Mouse (Mus musculus) G1E (cell line): ENCODE data around the gene Gm7361. TPM values are rescaled to one million over a fixed set of nuclear protein-coding genes. Genes with fewer than 3 reads are reported as not detected.
"Not testable (repeated sequence)": the region's sequence is repeated elsewhere in the genome, so short reads cannot be mapped to it uniquely, and the experiment has no call there.

Experiments used
- ATAC-seq: 2 replicates; pipeline ENCODE4 v1.8.0; 2016; ENCODE audit warnings: mild to moderate bottlenecking; ENCODE audit not compliant: insufficient number of reproducible peaks, poor library complexity, low FRiP score, severe bottlenecking; ENCODE audit errors: extremely low read depth
- DNase-seq: peaks from one replicate; pipeline ENCODE4 v3.0.0; 2012; ENCODE audit warnings: low spot score
- H3K27me3 ChIP-seq: 2 replicates; pipeline ENCODE4 v1.6.1; 2012; ENCODE audit warnings: mild to moderate bottlenecking, low read length, inconsistent platforms; ENCODE audit not compliant: insufficient read depth
- H3K36me3 ChIP-seq: replicated peaks from 2 replicates; pipeline ENCODE3; 2012; ENCODE audit warnings: mild to moderate bottlenecking, inconsistent platforms
- H3K4me1 ChIP-seq: 2 replicates; pipeline ENCODE4 v1.6.1; 2012; ENCODE audit warnings: low read depth, low read length, inconsistent platforms, mixed read lengths; ENCODE audit not compliant: insufficient read depth
- H3K4me3 ChIP-seq: 2 replicates; pipeline ENCODE4 v1.5.1; 2012; ENCODE audit warnings: low read depth, mild to moderate bottlenecking, inconsistent platforms, low read length, moderate library complexity, mixed read lengths
- H3K9me3 ChIP-seq: replicated peaks from 2 replicates; pipeline ENCODE4 v1.6.1; 2012; ENCODE audit warnings: inconsistent platforms
- CTCF ChIP-seq: IDR thresholded peaks from 2 replicates; pipeline ENCODE4 v1.5.1; 2012; ENCODE audit warnings: low read depth, low read length, inconsistent platforms, mixed read lengths
- GATA1 ChIP-seq: IDR thresholded peaks from 2 replicates; pipeline ENCODE4 v1.6.1; 2012; ENCODE audit warnings: borderline replicate concordance, low read length, inconsistent platforms, mixed read lengths
- GATA2 ChIP-seq: IDR thresholded peaks from 2 replicates; pipeline ENCODE4 v1.6.1; 2012; ENCODE audit warnings: low read depth, low read length, inconsistent platforms, borderline replicate concordance
- POLR2AphosphoS5 ChIP-seq: IDR thresholded peaks from 2 replicates; pipeline ENCODE4 v1.6.1; 2012; ENCODE audit warnings: low read depth, low read length, inconsistent platforms; ENCODE audit not compliant: insufficient replicate concordance
- TAL1 ChIP-seq: conservative IDR thresholded peaks from 2 replicates; pipeline ENCODE4 v1.6.1; 2012; ENCODE audit warnings: low read depth, low read length, inconsistent platforms, mixed read lengths
- polyA plus RNA-seq: library from polyadenylated mRNA; stranded (reverse); fragments of >175 nt; gene quantifications from 2 replicates; pipeline ENCODE4 v1.2.3, GENCODE M21; 2012
- total RNA-seq, 2 experiments: library from RNA; stranded (forward) in 1 of 2; stranded (reverse) in 1 of 2; fragments of 200-1000 nt in 1 of 2; fragments of >200 nt in 1 of 2; fragmentation: Nextera tagmentation in 1 of 2; gene quantifications; 2 replicates each; pipeline ENCODE4 v1.2.3; 2014 to 2017

Gene Gm7361
- total RNA-seq (2014; fragmentation: Nextera tagmentation) (not detected in 2 replicates), total RNA-seq (2017) (0.11 TPM in 1 of 2 replicates, not detected in the other), polyA plus RNA-seq (not detected in 2 replicates)

DNA sequence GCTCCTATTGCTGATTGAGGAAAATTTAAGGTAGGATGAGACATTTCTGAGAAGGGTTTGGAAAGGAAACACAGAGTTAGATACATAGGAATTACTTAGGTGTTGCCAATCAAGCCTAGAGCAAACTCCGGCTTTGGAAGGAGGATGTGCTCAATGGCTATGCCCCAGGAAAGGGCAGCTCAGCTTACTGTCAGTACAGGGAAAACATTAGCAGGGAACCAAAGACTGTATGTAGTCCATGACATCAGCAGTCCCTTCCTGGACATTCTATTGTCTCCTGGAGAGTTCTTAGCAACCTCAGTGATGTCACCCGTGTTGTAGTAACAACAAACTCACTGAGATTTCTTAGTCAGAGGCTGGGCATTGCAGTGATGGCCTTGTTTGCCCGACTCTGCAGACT lies at the start of gene Gm7361:
Gene Gm7361 (plus strand): TSS at position 301 of the 400 bp plus-strand sequence.
- not testable (repeated sequence) for H3K9me3 ChIP-seq, H3K36me3 ChIP-seq, ATAC-seq, H3K4me3 ChIP-seq, H3K4me1 ChIP-seq, DNase-seq, H3K27me3 ChIP-seq

DNA sequence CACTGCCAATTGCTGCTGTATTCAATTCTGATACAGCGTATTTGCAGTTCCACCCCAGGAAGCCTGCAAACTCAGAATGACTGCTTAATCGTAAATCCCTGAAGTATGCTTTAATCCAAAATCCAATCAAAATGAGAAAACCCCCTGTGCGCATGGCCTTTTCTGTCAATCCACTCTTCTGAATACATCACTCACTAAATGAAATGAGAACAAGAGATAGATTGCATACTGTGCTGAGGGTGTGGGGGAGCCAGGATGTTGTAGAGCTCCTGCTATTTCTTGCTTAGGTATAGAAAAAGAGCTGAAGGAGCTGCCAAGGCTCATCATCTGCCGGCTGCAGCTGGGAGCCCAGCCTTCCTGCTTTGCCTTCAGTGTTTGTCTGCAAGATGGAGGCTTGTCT lies 46.5 kb upstream of the Gm7361 start:
- no peak for ATAC-seq
- no peak for TF ChIP-seq GATA1
- TF ChIP-seq GATA2: no peak
- TF ChIP-seq TAL1: no peak
- TF ChIP-seq POLR2AphosphoS5: no peak
- no peak for TF ChIP-seq CTCF
- no peaks in the 10 kb centered on the region for H3K36me3 ChIP-seq
- no peak overlapping the region for H3K4me3 ChIP-seq
- H3K27me3 ChIP-seq: no peaks in the 10 kb centered on the region
- peaks cover 24% of the 10 kb centered on the region for H3K9me3 ChIP-seq
- DNase-seq: no peak
- no peaks in the 10 kb centered on the region for H3K4me1 ChIP-seq

DNA sequence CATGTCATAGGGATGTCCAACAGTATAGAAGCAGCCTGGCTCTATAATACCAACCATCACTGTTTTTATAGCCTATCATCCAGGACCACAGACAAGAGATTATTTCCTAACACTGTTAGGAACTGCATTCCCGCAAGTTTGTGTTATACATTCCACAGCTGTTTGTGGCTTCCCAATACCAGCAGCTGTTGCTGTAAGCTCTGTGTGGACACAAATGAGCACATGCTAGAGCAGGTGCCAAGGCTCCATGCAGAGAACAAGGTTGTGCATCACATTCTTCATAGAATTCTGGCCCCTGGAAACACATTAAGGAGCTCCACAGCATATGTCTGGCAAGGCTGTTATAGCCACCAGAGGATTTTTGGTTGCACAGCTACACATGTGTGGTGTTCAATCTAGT lies 35.4 kb upstream of the Gm7361 start:
- no peak for TF ChIP-seq TAL1
- no peak for TF ChIP-seq GATA1
- TF ChIP-seq POLR2AphosphoS5: no peak
- TF ChIP-seq GATA2: no peak
- TF ChIP-seq CTCF: no peak
- H3K9me3 ChIP-seq: peaks cover 2% of the 10 kb centered on the region; the same call in 1 of the 2 replicates
- ATAC-seq (no peak), DNase-seq (no peak)
- H3K4me3 ChIP-seq: no peak overlapping the region
- no peaks in the 10 kb centered on the region for H3K27me3 ChIP-seq
- H3K36me3 ChIP-seq: no peaks in the 10 kb centered on the region
- no peaks in the 10 kb centered on the region for H3K4me1 ChIP-seq

DNA sequence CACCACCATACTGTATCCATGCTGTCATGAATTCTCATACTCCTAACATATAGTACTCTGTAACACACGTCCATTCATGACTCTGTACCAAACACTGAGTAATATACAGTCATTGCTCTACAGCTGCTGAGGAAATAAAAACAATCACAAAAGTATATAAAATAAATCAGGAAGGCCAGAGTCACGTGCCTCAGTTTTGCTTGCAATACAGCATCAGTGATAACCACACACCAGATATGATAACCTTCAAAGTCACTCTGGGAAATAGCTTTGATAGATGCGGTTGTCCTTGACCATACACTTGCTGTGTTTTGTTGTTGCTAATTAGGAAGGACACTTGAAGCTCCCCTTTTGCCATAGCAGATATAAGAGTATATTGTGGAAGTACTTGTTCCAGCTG lies 9.2 kb downstream of the Gm7361 start:
- not testable (repeated sequence) for ATAC-seq, H3K36me3 ChIP-seq, DNase-seq, H3K27me3 ChIP-seq, H3K4me3 ChIP-seq, H3K4me1 ChIP-seq, H3K9me3 ChIP-seq

DNA sequence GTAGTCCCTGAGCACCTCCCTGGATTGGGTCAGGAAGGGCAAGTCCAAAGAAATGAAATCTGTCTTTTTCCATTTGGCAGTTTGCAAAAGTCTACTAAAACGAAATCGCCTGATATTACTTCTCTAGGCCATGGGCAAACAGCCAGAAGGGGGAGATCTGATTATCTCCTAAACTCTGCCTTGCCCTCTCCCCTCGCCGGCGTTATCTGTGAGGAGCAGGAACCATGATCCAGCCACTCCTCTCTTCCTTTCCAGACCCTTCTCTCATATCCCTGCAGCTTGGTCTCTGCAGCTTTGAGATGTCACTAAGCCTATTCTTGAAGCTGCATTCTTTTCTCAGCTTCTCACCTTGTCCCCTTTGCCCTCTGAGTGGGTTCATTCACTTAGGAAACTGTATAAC lies 22.9 kb downstream of the Gm7361 start:
- DNase-seq (no peak), ATAC-seq (no peak)
- Histone ChIP-seq H3K36me3 (no peaks in the 10 kb centered on the region), H3K27me3 (no peaks in the 10 kb centered on the region), H3K4me1 (no peaks in the 10 kb centered on the region), H3K9me3 (peaks cover 8% of the 10 kb centered on the region), H3K4me3 (no peak overlapping the region)
- TF ChIP-seq CTCF: no peak
- no peak for TF ChIP-seq TAL1
- no peak for TF ChIP-seq POLR2AphosphoS5
- no peak for TF ChIP-seq GATA2
- TF ChIP-seq GATA1: no peak

DNA sequence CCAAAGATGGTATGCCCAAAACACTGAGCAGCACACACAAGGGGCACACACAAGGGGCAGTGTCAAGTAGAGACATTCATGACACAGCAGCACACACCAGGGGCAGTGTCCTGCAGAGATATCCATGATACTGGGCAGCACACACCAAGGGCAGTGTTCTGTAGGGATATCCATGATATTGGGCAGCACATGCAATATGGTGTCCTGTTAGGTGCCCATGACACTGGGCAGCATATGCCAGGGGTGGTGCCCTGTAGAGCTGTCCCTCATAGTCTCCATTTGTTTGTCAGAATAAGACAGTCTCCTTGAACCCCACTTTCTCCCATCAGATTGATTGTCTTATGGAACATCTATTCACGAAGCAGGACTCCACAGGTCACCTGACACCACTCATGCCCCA lies 24.2 kb downstream of the Gm7361 start:
- Histone ChIP-seq H3K4me3 (no peak overlapping the region), H3K36me3 (no peaks in the 10 kb centered on the region), H3K4me1 (no peaks in the 10 kb centered on the region), H3K27me3 (no peaks in the 10 kb centered on the region), H3K9me3 (peaks cover 13% of the 10 kb centered on the region)
- ATAC-seq (no peak), DNase-seq (no peak)
- TF ChIP-seq TAL1 (no peak), POLR2AphosphoS5 (no peak), CTCF (no peak), GATA1 (no peak), GATA2 (no peak)

DNA sequence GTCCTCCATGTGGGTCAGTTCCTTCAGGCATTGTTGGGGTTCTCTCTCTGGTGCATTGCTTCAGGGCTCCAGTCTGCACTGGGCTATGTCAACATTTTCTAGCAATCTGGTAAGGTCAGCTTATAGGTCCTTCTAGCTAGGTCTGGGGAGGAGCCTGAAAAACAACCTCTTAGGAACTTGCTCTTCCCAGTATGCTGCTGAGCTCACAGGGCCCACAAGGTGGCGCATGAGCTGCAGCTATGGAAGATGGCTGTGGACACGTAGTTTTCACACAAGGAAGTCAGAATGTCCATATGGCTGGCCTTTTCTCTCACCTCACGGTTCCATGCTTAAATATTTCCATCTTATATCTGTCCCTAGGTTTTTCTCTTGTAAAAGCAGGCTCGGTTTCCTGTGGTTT lies 24.8 kb downstream of the Gm7361 start:
- Histone ChIP-seq H3K27me3 (no peaks in the 10 kb centered on the region), H3K4me3 (no peak overlapping the region), H3K9me3 (peaks cover 13% of the 10 kb centered on the region), H3K4me1 (no peaks in the 10 kb centered on the region), H3K36me3 (no peaks in the 10 kb centered on the region)
- DNase-seq (no peak), ATAC-seq (no peak; the same call in 1 of the 2 replicates)
- TF ChIP-seq TAL1 (no peak), CTCF (no peak), POLR2AphosphoS5 (no peak), GATA2 (no peak), GATA1 (no peak)
